Comparison of ENCODE assay signal across 7 mouse cellular contexts in the genomic region with DNA sequence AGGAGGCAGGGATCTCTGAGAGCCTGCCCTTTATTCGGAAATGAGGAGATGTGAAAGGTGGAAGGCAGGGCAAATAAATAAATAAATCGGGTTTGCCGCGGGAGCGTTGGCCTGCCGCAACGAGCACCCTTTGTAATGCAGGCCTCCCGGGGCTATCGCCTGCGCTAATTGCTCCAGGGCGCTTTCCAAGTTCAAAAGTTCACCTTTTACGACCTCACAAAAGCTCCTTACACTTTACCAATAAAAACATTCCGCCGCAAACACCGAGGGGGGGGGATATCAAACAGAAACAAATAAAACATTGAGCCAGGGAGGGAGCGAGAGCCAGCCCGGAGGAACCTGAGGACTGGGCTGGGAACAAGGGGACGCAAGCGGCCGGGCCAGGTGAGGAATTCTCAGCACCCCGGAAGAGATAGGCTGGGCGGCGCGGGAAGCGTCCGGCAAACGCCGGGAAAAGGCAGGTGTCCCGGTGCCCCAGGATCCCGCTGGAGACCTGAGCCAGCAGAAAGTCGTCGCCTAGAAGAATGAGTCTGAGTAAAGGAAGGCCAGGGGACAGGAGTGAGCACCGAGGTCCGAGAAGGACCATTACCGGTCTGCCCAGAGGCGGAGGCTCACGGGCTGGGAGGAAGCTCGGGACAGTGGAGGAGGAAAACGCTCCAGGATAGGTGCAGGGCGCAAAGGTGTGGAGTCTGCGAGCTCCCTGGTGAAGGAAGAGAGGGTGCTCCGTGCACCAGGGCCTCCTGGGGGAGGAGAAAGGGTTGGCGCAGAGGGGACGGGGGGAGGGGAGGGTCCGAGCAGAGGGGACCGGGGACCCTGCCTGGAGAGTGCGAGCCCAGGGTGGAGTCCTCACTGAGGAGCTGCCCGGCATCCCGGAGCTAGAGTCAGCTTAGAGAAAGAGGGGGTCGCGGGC. TPM values are rescaled to one million over a fixed set of nuclear protein-coding genes. Genes with fewer than 3 reads are reported as not detected.
DNase-seq lines count a peak whose midpoint lies in the region; ATAC-seq and TF ChIP-seq lines count a peak whose summit lies in the region.

No protein-coding gene starts in this region.

- peak; percentile 38 for DNase-seq in urinary bladder, postnatal 14 days (ENCODE audit: low spot score)
- DNase-seq in urinary bladder, postnatal 4 days (ENCODE audit: low spot score in 2 of 2), result no peak
- peak; percentile 30 to 44 for DNase-seq in cerebellum, adult 2 months
- DNase-seq in kidney, postnatal 14 days, result peak; percentile 44
- peak; percentile 48 for DNase-seq in mesoderm, embryonic 11.5 days (ENCODE audit: low read depth, low spot score)
- DNase-seq in yolk sac, embryonic 10.5 days (ENCODE audit: low spot score), result peak; percentile 74

- no peaks in the 10 kb centered on the region for H3K36me3 ChIP-seq in heart, embryonic 14.5 days (ENCODE audit: control insufficient read depth, insufficient read depth, low read length)

- H3K27ac ChIP-seq in cerebellum, adult 2 months (ENCODE audit: insufficient read depth, low read length), result no peak overlapping the region
- H3K27ac ChIP-seq in heart, embryonic 14.5 days (replicated peaks in 1 of 2; ENCODE audit: control insufficient read depth in 1 of 2, insufficient read depth in 1 of 2, low read depth in 2 of 2, low read length in 2 of 2), result no peak overlapping the region

- peak overlapping the region; percentile 85 for H3K4me3 ChIP-seq in cerebellum, adult 2 months (replicated peaks; ENCODE audit: insufficient read depth, low read depth, low read length)
- H3K4me3 ChIP-seq in heart, embryonic 14.5 days (ENCODE audit: control insufficient read depth in 1 of 2, insufficient read depth in 1 of 2, low read depth in 1 of 2, low read length in 2 of 2), result peak overlapping the region; percentile 60 to 81

- WGBS in cerebellum, adult 2 months, result under 1% methylated on average over 51 of the region's 51 CpGs
- under 1% methylated on average over 51 of the region's 51 CpGs for WGBS in heart, embryonic 14.5 days

- TF ChIP-seq POLR2A in cerebellum, adult 2 months (IDR thresholded peaks at IDR 0.05; ENCODE audit: borderline replicate concordance, insufficient read depth, low read length), result no peak

- H3K4me1 ChIP-seq in cerebellum, adult 2 months (ENCODE audit: control insufficient read depth, insufficient read depth, low read length), result no peaks in the 10 kb centered on the region
- peaks cover 3 to 7% of the 10 kb centered on the region in 2 experiments; a peak in 2 of 4 replicates for H3K4me1 ChIP-seq in heart, embryonic 14.5 days (ENCODE audit: control insufficient read depth in 2 of 2, insufficient read depth in 2 of 2, low read length in 2 of 2)

- H3K27me3 ChIP-seq in cerebellum, adult 2 months (ENCODE audit: control insufficient read depth, insufficient read depth, low read length), result no peaks in the 10 kb centered on the region; the same call in 1 of the 2 replicates
- H3K27me3 ChIP-seq in heart, embryonic 14.5 days (ENCODE audit: control insufficient read depth, insufficient read depth, low read length), result no peaks in the 10 kb centered on the region

- ATAC-seq in heart, embryonic 14.5 days (ENCODE audit: insufficient number of reproducible peaks, insufficient read depth, low FRiP score, low read depth), result peak; percentile 47

- peak overlapping the region; percentile 94 for H3K4me2 ChIP-seq in heart, embryonic 14.5 days (ENCODE audit: low read length)

- H3K9me3 ChIP-seq in heart, embryonic 14.5 days (ENCODE audit: control insufficient read depth, low read length), result no peaks in the 10 kb centered on the region

- TF ChIP-seq CTCF in cerebellum, adult 2 months (IDR thresholded peaks at IDR 0.05; ENCODE audit: borderline replicate concordance, insufficient read depth, low read depth, low read length), result no peak

- peak overlapping the region; percentile 76 for H3K9ac ChIP-seq in heart, embryonic 14.5 days (ENCODE audit: low read length)

RNA-seq across cellular contexts. Expression of a gene that starts 2.1 kb away (rescaled TPM):
- 5.2 and 6.7 TPM in 2 replicates for polyA plus RNA-seq in cerebellum, adult 2 months (2012; rRNA removed)
- 0.47 and 0.78 TPM in 2 replicates for polyA plus RNA-seq in heart, embryonic 14.5 days (2014; fragmentation: Nextera tagmentation; extraction: Ambion mirVana)

RNA-seq across cellular contexts. Expression of a gene that starts 6.4 kb away (rescaled TPM):
- 0.95 and 1.3 TPM in 2 replicates for polyA plus RNA-seq in cerebellum, adult 2 months (2012; rRNA removed)
- polyA plus RNA-seq in heart, embryonic 14.5 days (2014; fragmentation: Nextera tagmentation; extraction: Ambion mirVana), result 5.4 and 6.0 TPM in 2 replicates

Comparison
In these comparisons a context has a peak if more than half of its experiments do, and no peak if none do; other contexts are left out.
1. DNase-seq: peak in urinary bladder, postnatal 14 days (single experiment), cerebellum, adult 2 months (2 of 2), kidney, postnatal 14 days (single experiment), mesoderm, embryonic 11.5 days (single experiment) and yolk sac, embryonic 10.5 days (single experiment); none in urinary bladder, postnatal 4 days (0 of 2).